In the genomic region with DNA sequence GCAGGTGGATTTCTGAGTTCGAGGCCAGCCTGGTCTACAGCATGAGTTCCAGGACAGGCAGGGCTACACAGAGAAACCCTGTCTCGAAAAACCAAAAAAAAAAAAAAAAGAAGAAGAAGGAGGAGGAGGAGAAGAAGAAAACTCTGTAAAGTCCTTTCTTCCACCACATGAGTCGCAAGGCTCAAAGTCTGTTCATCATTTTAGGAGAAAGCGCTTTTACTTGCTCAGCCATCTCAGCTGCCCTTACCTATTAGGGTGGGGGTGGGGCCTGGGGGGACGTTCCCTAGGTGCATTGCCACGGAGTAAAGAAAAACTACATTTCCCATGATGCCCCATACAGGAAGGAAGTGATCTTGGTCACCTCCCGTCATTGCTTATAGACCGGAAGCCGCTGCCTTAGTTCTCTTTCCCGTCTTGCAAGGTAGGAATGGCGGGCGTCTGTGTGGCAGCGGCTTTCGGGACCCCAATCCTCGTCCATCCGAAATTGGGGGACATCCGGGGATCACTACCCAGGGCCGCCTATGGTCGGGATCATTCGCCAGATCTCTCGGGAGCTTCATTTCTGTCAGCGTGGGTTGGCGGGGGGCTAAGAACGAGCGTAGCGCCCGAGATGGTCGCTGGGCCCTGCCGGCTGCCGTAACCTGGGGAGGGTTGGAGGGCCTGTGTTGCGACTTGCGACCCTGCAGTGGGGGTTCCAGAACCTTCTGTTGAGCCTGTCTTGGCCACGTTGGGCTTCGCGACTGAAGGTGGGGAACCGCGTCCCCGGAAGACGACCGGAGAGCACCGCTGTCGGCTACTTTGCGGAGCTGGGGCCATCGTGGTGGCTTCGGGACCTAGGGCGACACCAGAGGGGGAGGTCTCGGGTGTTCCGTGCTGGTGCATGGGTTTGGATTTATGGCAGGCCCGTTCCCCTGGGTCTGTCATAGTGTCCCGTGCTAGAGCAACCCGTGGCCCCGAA, we compare ENCODE assay signal across 8 mouse cellular contexts. TPM values are rescaled to one million over a fixed set of nuclear protein-coding genes. Genes with fewer than 3 reads are reported as not detected.
DNase-seq lines count a peak whose midpoint lies in the region; ATAC-seq and TF ChIP-seq lines count a peak whose summit lies in the region.

TSS of gene Rpl6 (plus strand) at position 350 of the 958 bp plus-strand sequence.

- H3K4me2 ChIP-seq in forebrain, embryonic 12.5 days, result peak within 1 kb of the TSS; percentile 59
- peak within 1 kb of the TSS; percentile 82 for H3K4me2 ChIP-seq in heart, embryonic 16.5 days (ENCODE audit: low read depth, low read length)
- peak within 1 kb of the TSS; percentile 77 for H3K4me2 ChIP-seq in liver, embryonic 15.5 days
- peak within 1 kb of the TSS; percentile 76 for H3K4me2 ChIP-seq in neural tube, embryonic 12.5 days (replicated peaks)
- peak within 1 kb of the TSS; percentile 70 for H3K4me2 ChIP-seq in stomach, postnatal 0 days (replicated peaks; ENCODE audit: low read depth)

- no peak for TF ChIP-seq CTCF in E14TG2a.4 (conservative IDR thresholded peaks at IDR 0.05; ENCODE audit: low read length)
- 0 out of 2 replicates have a peak, but pooled peaks have one; percentile 2 for TF ChIP-seq CTCF in stomach, postnatal 0 days (IDR thresholded peaks at IDR 0.05; ENCODE audit: low read depth)

- H3K4me3 ChIP-seq in E14TG2a.4 (replicated peaks; ENCODE audit: low read length), result peak within 1 kb of the TSS; percentile 100
- H3K4me3 ChIP-seq in forebrain, embryonic 12.5 days (replicated peaks), result peak within 1 kb of the TSS; percentile 77
- peak within 1 kb of the TSS; percentile 64 for H3K4me3 ChIP-seq in heart, embryonic 16.5 days (ENCODE audit: low read length)
- H3K4me3 ChIP-seq in liver, embryonic 15.5 days (replicated peaks), result peak within 1 kb of the TSS; percentile 81
- H3K4me3 ChIP-seq in neural tube, embryonic 12.5 days, result peak within 1 kb of the TSS; percentile 90
- H3K4me3 ChIP-seq in stomach, postnatal 0 days (ENCODE audit: low read depth, low read length), result peak within 1 kb of the TSS; percentile 95

- peaks cover 48% of the 10 kb centered on the region for H3K36me3 ChIP-seq in E14TG2a.4 (ENCODE audit: insufficient read depth, low read length)
- H3K36me3 ChIP-seq in forebrain, embryonic 12.5 days (replicated peaks), result peaks cover 40% of the 10 kb centered on the region
- H3K36me3 ChIP-seq in heart, embryonic 16.5 days (ENCODE audit: control insufficient read depth, insufficient read depth), result peaks cover 29% of the 10 kb centered on the region
- H3K36me3 ChIP-seq in liver, embryonic 15.5 days (replicated peaks), result peaks cover 39% of the 10 kb centered on the region
- H3K36me3 ChIP-seq in neural tube, embryonic 12.5 days, result peaks cover 37% of the 10 kb centered on the region
- H3K36me3 ChIP-seq in stomach, postnatal 0 days (ENCODE audit: control insufficient read depth, insufficient read depth, low read length), result peaks cover 21% of the 10 kb centered on the region

- no peak for TF ChIP-seq EP300 in stomach, postnatal 0 days (optimal IDR thresholded peaks at IDR 0.05)

- H3K27me3 ChIP-seq in E14TG2a.4 (ENCODE audit: insufficient read depth, low read length), result peaks cover 2% of the 10 kb centered on the region
- no peaks in the 10 kb centered on the region for H3K27me3 ChIP-seq in forebrain, embryonic 12.5 days
- no peaks in the 10 kb centered on the region for H3K27me3 ChIP-seq in heart, embryonic 16.5 days (ENCODE audit: control insufficient read depth, insufficient read depth, low read length)
- no peaks in the 10 kb centered on the region for H3K27me3 ChIP-seq in liver, embryonic 15.5 days
- H3K27me3 ChIP-seq in neural tube, embryonic 12.5 days (replicated peaks), result no peaks in the 10 kb centered on the region
- no peaks in the 10 kb centered on the region for H3K27me3 ChIP-seq in stomach, postnatal 0 days (ENCODE audit: control insufficient read depth, insufficient read depth, low read length)

- peak within 1 kb of the TSS; percentile 94 for H3K9ac ChIP-seq in forebrain, embryonic 12.5 days
- H3K9ac ChIP-seq in heart, embryonic 16.5 days (ENCODE audit: low read length), result peak within 1 kb of the TSS; percentile 86
- H3K9ac ChIP-seq in liver, embryonic 15.5 days, result peak within 1 kb of the TSS; percentile 91
- H3K9ac ChIP-seq in neural tube, embryonic 12.5 days, result peak within 1 kb of the TSS; percentile 99
- H3K9ac ChIP-seq in stomach, postnatal 0 days (ENCODE audit: low read length), result peak within 1 kb of the TSS; percentile 99

- WGBS in forebrain, embryonic 12.5 days, result 2% methylated on average over 52 of the region's 52 CpGs
- WGBS in heart, embryonic 16.5 days, result 1% methylated on average over 52 of the region's 52 CpGs
- under 1% methylated on average over 52 of the region's 52 CpGs for WGBS in liver, embryonic 15.5 days (ENCODE audit: insufficient replicate concordance)
- WGBS in neural tube, embryonic 12.5 days, result 2% methylated on average over 52 of the region's 52 CpGs
- WGBS in stomach, postnatal 0 days, result under 1% methylated on average over 52 of the region's 52 CpGs

- DNase-seq in c-Kit-positive CD71-positive TER-119-positive erythroid progenitor cells, embryonic 14.5 days (ENCODE audit: low spot score), result peak; percentile 76
- DNase-seq in kidney, postnatal 25 days, result peak; percentile 81 to 90
- DNase-seq in stomach, postnatal 0 days (ENCODE audit: low spot score), result peak; percentile 79

- ATAC-seq in forebrain, embryonic 12.5 days (ENCODE audit: low FRiP score), result peak; percentile 93
- peak; percentile 91 for ATAC-seq in heart, embryonic 16.5 days (replicated peaks; ENCODE audit: extremely low read depth, insufficient read depth, low FRiP score)
- ATAC-seq in liver, embryonic 15.5 days (ENCODE audit: insufficient read depth), result peak; percentile 85
- ATAC-seq in neural tube, embryonic 12.5 days (ENCODE audit: low FRiP score, low read depth), result peak; percentile 87
- peak; percentile 89 for ATAC-seq in stomach, postnatal 0 days (ENCODE audit: low FRiP score, low TSS enrichment)

- H3K9me3 ChIP-seq in E14TG2a.4 (ENCODE audit: low read length), result no peaks in the 10 kb centered on the region
- H3K9me3 ChIP-seq in forebrain, embryonic 12.5 days, result no peaks in the 10 kb centered on the region
- H3K9me3 ChIP-seq in heart, embryonic 16.5 days (replicated peaks; ENCODE audit: control insufficient read depth, low read length), result no peaks in the 10 kb centered on the region
- no peaks in the 10 kb centered on the region for H3K9me3 ChIP-seq in liver, embryonic 15.5 days (replicated peaks)
- no peaks in the 10 kb centered on the region for H3K9me3 ChIP-seq in neural tube, embryonic 12.5 days
- H3K9me3 ChIP-seq in stomach, postnatal 0 days (ENCODE audit: control insufficient read depth, low read length), result no peaks in the 10 kb centered on the region

- peak within 1 kb of the TSS; percentile 83 for H3K27ac ChIP-seq in forebrain, embryonic 12.5 days
- H3K27ac ChIP-seq in heart, embryonic 16.5 days (ENCODE audit: low read length), result peak within 1 kb of the TSS; percentile 63
- H3K27ac ChIP-seq in liver, embryonic 15.5 days (replicated peaks), result peak within 1 kb of the TSS; percentile 78
- H3K27ac ChIP-seq in neural tube, embryonic 12.5 days, result peak within 1 kb of the TSS; percentile 57; the same call in 1 of the 2 replicates
- H3K27ac ChIP-seq in stomach, postnatal 0 days (replicated peaks), result peak within 1 kb of the TSS; percentile 84

- H3K4me1 ChIP-seq in E14TG2a.4 (replicated peaks; ENCODE audit: low read depth, low read length), result peaks cover 43% of the 10 kb centered on the region
- H3K4me1 ChIP-seq in forebrain, embryonic 12.5 days, result peaks cover 28% of the 10 kb centered on the region
- H3K4me1 ChIP-seq in heart, embryonic 16.5 days (ENCODE audit: control insufficient read depth, insufficient read depth, low read length), result peaks cover 20% of the 10 kb centered on the region
- peaks cover 40% of the 10 kb centered on the region for H3K4me1 ChIP-seq in liver, embryonic 15.5 days (replicated peaks)
- peaks cover 13% of the 10 kb centered on the region; the same call in 1 of the 2 replicates for H3K4me1 ChIP-seq in neural tube, embryonic 12.5 days
- no peaks in the 10 kb centered on the region; the same call in 1 of the 2 replicates for H3K4me1 ChIP-seq in stomach, postnatal 0 days (replicated peaks; ENCODE audit: control insufficient read depth, insufficient read depth)

RNA-seq across cellular contexts. Expression of gene Rpl6, which starts in this region (rescaled TPM):
- 479 and 481 TPM in 2 replicates for polyA plus RNA-seq in forebrain, embryonic 12.5 days (2016; fragmentation: Nextera tagmentation; extraction: Ambion mirVana)
- 325 and 345 TPM in 2 replicates for polyA plus RNA-seq in heart, embryonic 16.5 days (2015; fragmentation: Nextera tagmentation; extraction: Ambion mirVana)
- 294 and 338 TPM in 2 replicates for polyA plus RNA-seq in liver, embryonic 15.5 days (2015; fragmentation: Nextera tagmentation; extraction: Ambion mirVana)
- polyA plus RNA-seq in neural tube, embryonic 12.5 days (2016; fragmentation: Nextera tagmentation; extraction: Ambion mirVana), result 452 and 465 TPM in 2 replicates
- polyA plus RNA-seq in stomach, postnatal 0 days (2015; fragmentation: Nextera tagmentation; extraction: Ambion mirVana), result 453 and 464 TPM in 2 replicates

Comparison
In these comparisons a context has a peak if more than half of its experiments do, and no peak if none do; other contexts are left out.
1. Peak in every context shown above with its lines: DNase-seq, ATAC-seq, H3K4me3 ChIP-seq and H3K27ac ChIP-seq.